Mouse (Mus musculus) thymus, postnatal 25 days (tissue): ENCODE measurements around the gene Nmur1.

Source experiments
- DNase-seq: peaks from one replicate; pipeline ENCODE4 v3.0.0; 2022

Nmur1 gene

GRCm38 (mm10) chr1:86406313-86406712 is 19.7 kb downstream of the Nmur1 start:
- no peak for DNase-seq

GRCm38 (mm10) chr1:86404834-86405233 is 21.2 kb downstream of the Nmur1 start:
- peak; percentile 58 for DNase-seq

GRCm38 (mm10) chr1:86400096-86400754 is 25.8 kb downstream of the Nmur1 start:
- no peak for DNase-seq

- no peak for DNase-seq
Observed at GRCm38 (mm10) chr1:86399322-86399721, 26.7 kb downstream of the Nmur1 start.

- no peak for DNase-seq
Observed at GRCm38 (mm10) chr1:86398222-86398621, 27.8 kb downstream of the Nmur1 start.

GRCm38 (mm10) chr1:86397621-86398020 is 28.4 kb downstream of the Nmur1 start:
- DNase-seq: no peak

GRCm38 (mm10) chr1:86395897-86396296 is 30.1 kb downstream of the Nmur1 start:
- DNase-seq: no peak

- DNase-seq: no peak
Observed at GRCm38 (mm10) chr1:86394246-86394645, 31.8 kb downstream of the Nmur1 start.

- DNase-seq: no peak
Observed at GRCm38 (mm10) chr1:86393219-86393618, 32.8 kb downstream of the Nmur1 start.

- DNase-seq: no peak
Observed at GRCm38 (mm10) chr1:86391425-86391824, 34.6 kb downstream of the Nmur1 start.

- peak; percentile 87 for DNase-seq
Observed at GRCm38 (mm10) chr1:86389230-86389629, 36.8 kb downstream of the Nmur1 start.

GRCm38 (mm10) chr1:86381027-86381426 is 45.0 kb downstream of the Nmur1 start:
- peak; percentile 49 for DNase-seq

GRCm38 (mm10) chr1:86379161-86379569 is 46.9 kb downstream of the Nmur1 start:
- DNase-seq: no peak

GRCm38 (mm10) chr1:86378662-86379061 is 47.4 kb downstream of the Nmur1 start:
- no peak for DNase-seq

- no peak for DNase-seq
Observed at GRCm38 (mm10) chr1:86376354-86376753, 49.7 kb downstream of the Nmur1 start.

GRCm38 (mm10) chr1:86371997-86372396 is 54.0 kb downstream of the Nmur1 start:
- DNase-seq: peak; percentile 70

- DNase-seq: no peak
Observed at GRCm38 (mm10) chr1:86368086-86368485, 57.9 kb downstream of the Nmur1 start.

GRCm38 (mm10) chr1:86363671-86364070 is 62.4 kb downstream of the Nmur1 start:
- no peak for DNase-seq

- no peak for DNase-seq
Observed at GRCm38 (mm10) chr1:86361852-86362615, 64.0 kb downstream of the Nmur1 start.

- DNase-seq: no peak
Observed at GRCm38 (mm10) chr1:86360441-86360840, 65.6 kb downstream of the Nmur1 start.

- no peak for DNase-seq
Observed at GRCm38 (mm10) chr1:86359798-86360179, 66.2 kb downstream of the Nmur1 start.

- peak; percentile 95 for DNase-seq
Observed at GRCm38 (mm10) chr1:86358906-86359797, 66.9 kb downstream of the Nmur1 start, which contains the start of gene Ncl. Ncl (minus strand) TSS chr1:86359400.

- no peak for DNase-seq
Observed at GRCm38 (mm10) chr1:86358229-86358905, 67.7 kb downstream of the Nmur1 start.
